Mouse (Mus musculus): ENCODE measurements around the gene Krtap10-4. TPM values are rescaled to one million over a fixed set of nuclear protein-coding genes. Genes with fewer than 3 reads are reported as not detected.
A peak's percentile ranks its signal among the peaks of the same experiment; 100 is the strongest.
"Not testable (repeated sequence)": the region's sequence is repeated elsewhere in the genome, so short reads cannot be mapped to it uniquely, and the experiment has no call there.

Krtap10-4 gene
- total RNA-seq (2021), result not detected in 2 replicates
- long read RNA-seq, experiment 1, result 0 reads
- long read RNA-seq, experiment 2, result 0 reads

GRCm38 (mm10) chr10:77826951-77827350 lies at the start of gene Krtap10-4:
TSS of gene Krtap10-4 (minus strand) at chr10:77827095.
- DNase-seq, result no peak

DNA sequence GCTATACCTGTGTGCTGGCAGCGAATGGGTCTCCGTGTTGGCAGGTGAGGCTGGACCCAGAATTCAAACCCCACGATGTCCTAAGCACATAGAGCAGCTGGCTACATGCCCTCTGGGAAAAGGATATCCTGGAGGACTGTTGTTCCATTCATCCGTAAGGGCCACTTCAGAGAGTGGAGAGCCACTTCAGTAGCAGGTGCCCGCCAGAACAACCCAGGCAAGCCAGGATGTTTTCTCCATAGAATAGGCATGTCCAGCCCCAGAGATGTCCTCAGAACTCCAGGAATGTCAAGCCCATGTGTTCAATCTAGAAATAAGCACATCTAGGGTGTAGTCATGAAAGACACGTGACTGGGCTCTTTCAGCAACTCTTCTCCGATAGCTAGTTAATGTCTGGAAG lies 42.8 kb upstream of the Krtap10-4 start:
- DNase-seq, result no peak

DNA sequence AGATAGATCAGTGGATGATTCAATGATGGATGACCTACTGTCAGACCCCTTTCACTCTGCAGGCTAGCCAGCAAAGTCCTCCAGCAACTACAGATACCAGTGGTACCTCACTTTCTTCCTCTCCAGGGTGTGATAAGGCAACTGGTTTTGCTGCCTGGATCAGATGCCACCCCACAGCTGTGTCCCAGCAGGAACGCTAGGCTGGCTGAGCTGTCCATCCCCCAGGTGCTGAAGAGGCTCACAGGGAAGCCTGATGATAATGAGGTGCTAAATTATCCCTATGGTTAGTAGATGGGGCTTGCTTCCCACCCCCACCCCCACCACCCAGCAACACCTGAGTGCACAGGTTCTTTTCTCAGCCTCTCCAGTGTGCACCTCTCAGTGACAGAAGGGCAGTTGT lies 40.7 kb upstream of the Krtap10-4 start:
- DNase-seq, result no peak

GRCm38 (mm10) chr10:77864762-77865143 lies 37.9 kb upstream of the Krtap10-4 start:
- no peak for DNase-seq

GRCm38 (mm10) chr10:77864067-77864761 lies 37.3 kb upstream of the Krtap10-4 start:
- peak; percentile 75 for DNase-seq

DNA sequence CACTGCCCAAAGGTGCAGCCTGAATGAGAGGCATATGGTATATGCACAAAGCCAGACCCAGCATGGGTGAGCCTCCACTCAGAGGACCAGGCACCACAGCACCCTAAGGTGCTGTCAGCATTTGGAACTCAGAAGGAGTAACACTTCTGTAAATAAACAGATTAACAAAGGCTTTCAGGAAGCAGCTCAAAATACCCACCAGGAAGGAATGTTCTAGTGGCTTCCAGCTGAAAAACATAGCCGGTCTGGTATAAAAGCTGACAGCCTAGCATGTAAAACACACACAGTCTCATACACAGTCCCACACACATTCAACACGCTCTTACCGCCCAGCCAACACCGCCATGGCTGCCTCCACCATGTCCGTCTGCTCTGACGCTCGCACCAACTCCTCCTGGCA lies 34.8 kb upstream of the Krtap10-4 start, which contains the start of gene Gm3285:
TSS of gene Gm3285 (plus strand) at position 301 of the 400 bp plus-strand sequence.
- no peak for DNase-seq

GRCm38 (mm10) chr10:77852559-77852958 lies 25.7 kb upstream of the Krtap10-4 start, which contains the start of gene Gm10318:
TSS of gene Gm10318 (plus strand) at chr10:77852859.
- no peak for DNase-seq

DNA sequence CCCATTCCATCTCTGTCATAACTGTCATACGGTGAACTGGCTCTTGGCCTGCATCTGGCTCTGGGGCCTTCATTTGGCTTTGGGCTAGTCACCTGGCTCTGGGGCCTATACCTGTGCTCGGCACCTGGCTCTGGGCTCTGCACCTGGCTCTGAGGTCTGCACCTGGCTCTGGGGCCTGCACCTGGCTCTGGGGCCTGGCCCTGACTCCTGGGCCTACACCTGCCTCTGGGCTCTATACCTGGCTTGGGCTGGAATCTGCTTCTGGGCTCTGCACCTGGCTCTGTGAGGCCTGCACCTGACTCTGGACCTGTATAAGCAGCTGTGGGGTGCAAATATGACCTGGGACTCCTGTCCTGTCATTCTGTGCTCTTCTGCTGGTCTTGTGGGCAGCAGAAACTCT lies 20.6 kb upstream of the Krtap10-4 start:
- no peak for DNase-seq

GRCm38 (mm10) chr10:77846961-77847360 lies 20.1 kb upstream of the Krtap10-4 start:
- no peak for DNase-seq

GRCm38 (mm10) chr10:77846503-77846902 lies 19.6 kb upstream of the Krtap10-4 start, which contains the start of gene Gm36176:
TSS of gene Gm36176 (plus strand) at chr10:77846803.
- DNase-seq, result no peak

- DNase-seq, result peak; percentile 15
These were observed 12.1 kb upstream of the Krtap10-4 start for GRCm38 (mm10) chr10:77839006-77839405.

- DNase-seq, result no peak
These were observed 8.8 kb upstream of the Krtap10-4 start, which contains the start of gene Krtap10-10 for GRCm38 (mm10) chr10:77835647-77836046. TSS of gene Krtap10-10 (plus strand) at chr10:77835947.

DNA sequence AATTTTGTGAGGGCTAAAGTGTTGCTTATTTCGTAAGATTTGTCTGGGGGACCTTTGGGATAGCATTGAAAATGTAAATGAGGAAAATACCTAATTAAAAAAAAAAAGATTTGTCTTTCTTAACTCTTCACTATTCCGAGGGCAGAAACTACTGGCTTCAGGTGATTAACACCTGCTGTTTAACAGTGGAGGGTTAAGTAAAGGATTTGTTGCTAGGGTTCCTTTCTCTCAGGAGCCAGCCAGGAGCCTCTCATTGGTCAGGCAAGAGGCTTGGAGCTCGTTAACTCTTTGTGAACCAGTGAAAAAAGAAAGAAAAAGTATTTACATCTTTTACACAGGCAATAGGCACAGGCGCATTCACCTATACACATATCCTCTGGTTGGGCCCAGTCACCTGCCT lies 7.7 kb downstream of the Krtap10-4 start:
- DNase-seq, result no peak

GRCm38 (mm10) chr10:77818523-77818922 lies 8.4 kb downstream of the Krtap10-4 start:
- no peak for DNase-seq

DNA sequence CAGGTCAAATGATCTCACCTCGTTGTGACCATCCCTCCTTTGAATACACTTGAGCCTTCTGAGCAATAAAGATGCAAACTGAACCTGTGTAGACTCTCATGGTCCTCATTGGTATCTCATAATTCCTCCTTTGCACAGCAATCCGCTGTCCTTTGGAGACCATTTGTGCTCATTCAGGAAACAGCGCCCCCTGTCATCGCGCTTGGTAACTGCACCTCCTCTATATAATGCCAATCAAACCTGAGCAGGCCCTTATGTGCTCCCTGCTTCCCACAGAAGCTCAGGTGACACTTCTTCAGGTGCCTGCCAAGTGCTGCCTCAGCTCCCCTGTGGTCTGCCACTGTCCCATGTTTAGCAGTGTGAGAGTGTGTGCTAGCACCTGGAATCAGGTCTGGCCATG lies 11.4 kb downstream of the Krtap10-4 start:
- peak; percentile 53 for DNase-seq

GRCm38 (mm10) chr10:77814382-77814781 lies 12.5 kb downstream of the Krtap10-4 start, which contains the start of gene Gm2696:
TSS of gene Gm2696 (plus strand) at chr10:77814682.
- no peak for DNase-seq

DNA sequence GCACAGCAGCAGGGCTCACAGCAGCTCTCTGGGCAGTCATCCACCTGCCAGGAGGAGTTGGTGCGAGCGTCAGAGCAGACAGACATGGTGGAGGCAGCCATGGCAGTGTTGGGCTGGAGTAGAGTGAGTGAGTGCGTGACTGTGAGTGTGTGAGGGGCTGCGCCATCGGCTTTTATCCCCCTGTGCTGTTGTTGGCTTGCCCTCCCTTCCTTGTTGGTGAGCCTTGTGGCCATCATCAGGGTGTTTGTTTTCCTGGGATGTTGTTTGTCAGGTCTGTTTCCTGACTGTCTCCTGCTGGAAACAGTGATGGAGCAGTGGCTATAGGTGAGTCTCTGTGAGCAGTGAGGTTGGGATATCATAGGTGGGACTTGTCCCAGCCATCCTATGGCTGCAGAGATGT lies 15.2 kb downstream of the Krtap10-4 start, which contains the start of gene Gm9507:
TSS of gene Gm9507 (minus strand) at position 101 of the 400 bp plus-strand sequence.
- DNase-seq, result no peak

GRCm38 (mm10) chr10:77804095-77804494 lies 22.8 kb downstream of the Krtap10-4 start:
- DNase-seq, result no peak

GRCm38 (mm10) chr10:77798921-77799508 lies 27.9 kb downstream of the Krtap10-4 start, which contains the start of gene Gm19668:
TSS of gene Gm19668 (minus strand) at chr10:77799133.
- DNase-seq, result no peak

GRCm38 (mm10) chr10:77798164-77798920 lies 28.6 kb downstream of the Krtap10-4 start:
- not testable (repeated sequence) for DNase-seq

DNA sequence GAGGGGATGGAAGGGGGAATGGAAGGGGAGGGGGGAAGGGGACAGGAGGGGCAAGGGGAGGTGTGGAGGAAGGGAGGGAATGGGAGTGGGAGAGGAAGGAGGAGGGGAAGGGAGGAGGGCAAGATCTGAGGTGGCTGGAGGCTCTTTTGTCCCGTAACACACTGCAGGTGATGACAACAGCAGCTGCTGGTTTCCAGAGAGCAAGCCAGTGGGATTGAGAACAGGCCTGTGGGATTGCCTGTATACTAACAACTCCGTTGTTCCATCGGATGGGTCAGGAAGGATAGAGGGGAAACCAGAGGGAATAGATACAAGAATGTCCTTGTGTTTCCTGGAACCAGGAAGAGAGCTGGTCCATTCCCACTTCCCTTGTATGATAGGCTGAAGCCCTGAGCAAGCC lies 29.2 kb downstream of the Krtap10-4 start:
- DNase-seq, result no peak

DNA sequence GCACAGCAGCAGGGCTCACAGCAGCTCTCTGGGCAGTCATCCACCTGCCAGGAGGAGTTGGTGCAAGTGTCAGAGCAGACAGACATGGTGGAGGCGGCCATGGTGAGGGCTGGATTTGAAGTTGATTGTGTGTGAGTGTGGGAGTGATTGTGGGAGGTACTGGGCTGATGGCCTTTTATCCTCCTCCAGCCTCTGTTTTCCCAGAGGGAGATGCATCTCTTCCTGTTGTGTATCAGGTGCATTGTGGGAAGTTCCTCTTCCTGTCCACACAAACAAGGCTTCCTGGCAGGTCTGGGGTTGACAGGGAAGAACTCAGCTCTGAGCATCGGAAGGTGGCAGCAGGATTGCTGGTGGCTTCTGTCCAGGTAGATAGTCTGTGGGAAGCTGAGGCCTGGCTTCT lies 31.9 kb downstream of the Krtap10-4 start, which contains the start of gene Gm9639:
TSS of gene Gm9639 (minus strand) at position 101 of the 400 bp plus-strand sequence.
- no peak for DNase-seq
